16 mouse cellular contexts compared by ENCODE assay signal in genomic region chr14:69556820-69557219, GRCm38 (mm10). TPM values are rescaled to one million over a fixed set of nuclear protein-coding genes. Genes with fewer than 3 reads are reported as not detected.
ATAC-seq lines count a peak whose summit lies in the region.
"Had no signal": no experiment of that assay in that cellular context is flagged by ENCODE, and none has a peak within 500 bp of the region (broad histone marks: within the 10 kb centered on the region; RNA-seq: fewer than 3 reads in every experiment).

No protein-coding gene starts in this region.

- peak; percentile 46 for ATAC-seq in common myeloid progenitor, adult 5-6 weeks (replicated peaks; ENCODE audit: low read depth, poor library complexity, severe bottlenecking)
- peak; percentile 58 for ATAC-seq in granulocyte monocyte progenitor cell, adult 5-6 weeks (replicated peaks; ENCODE audit: poor library complexity, severe bottlenecking)
- ATAC-seq in megakaryocyte, adult 5-6 weeks (ENCODE audit: poor library complexity, severe bottlenecking), result peak; percentile 61
- peak; percentile 43 for ATAC-seq in megakaryocyte progenitor cell, adult 5-6 weeks (replicated peaks; ENCODE audit: poor library complexity)
- 0 out of 2 replicates have a peak, but pooled peaks have one; percentile 19 for ATAC-seq in monocyte, adult 5-6 weeks (replicated peaks; ENCODE audit: insufficient number of reproducible peaks, low FRiP score, low TSS enrichment, poor library complexity, severe bottlenecking)

RNA-seq across cellular contexts. Expression of gene Entpd4b, which starts 1.6 kb away (rescaled TPM):
- 11.1 and 16.2 TPM in 2 replicates for total RNA-seq in common myeloid progenitor, adult 5-6 weeks (2017)
- total RNA-seq in granulocyte monocyte progenitor cell, adult 5-6 weeks (2014; fragmentation: Nextera tagmentation), result 9.1 and 13.7 TPM in 2 replicates
- 7.5 and 10.0 TPM in 2 replicates for total RNA-seq in granulocyte monocyte progenitor cell, adult 5-6 weeks (2017)
- total RNA-seq in megakaryocyte, adult 5-6 weeks (2015), result 2.1 and 2.5 TPM in 2 replicates
- total RNA-seq in megakaryocyte, adult 5-6 weeks (2017), result 1.1 and 2.5 TPM in 2 replicates
- 6.3 and 9.7 TPM in 2 replicates for total RNA-seq in megakaryocyte progenitor cell, adult 5-6 weeks (2015)
- total RNA-seq in megakaryocyte progenitor cell, adult 5-6 weeks (2017), result 8.6 and 10.2 TPM in 2 replicates
- total RNA-seq in monocyte, adult 5-6 weeks (2017), result 9.6 to 14.8 TPM (median 11.2 TPM) in 3 replicates

RNA-seq across cellular contexts. Expression of gene Gm27179, which starts 44.5 kb away (rescaled TPM):
- total RNA-seq in common myeloid progenitor, adult 5-6 weeks (2017), result 0.29 TPM in 1 of 2 replicates, not detected in the other
- not detected in 2 replicates for total RNA-seq in granulocyte monocyte progenitor cell, adult 5-6 weeks (2014; fragmentation: Nextera tagmentation)
- total RNA-seq in granulocyte monocyte progenitor cell, adult 5-6 weeks (2017), result 0.26 TPM in 1 of 2 replicates, not detected in the other
- not detected in 2 replicates for total RNA-seq in megakaryocyte, adult 5-6 weeks (2015)
- total RNA-seq in megakaryocyte, adult 5-6 weeks (2017), result not detected in 2 replicates
- total RNA-seq in megakaryocyte progenitor cell, adult 5-6 weeks (2015), result not detected in 2 replicates
- total RNA-seq in megakaryocyte progenitor cell, adult 5-6 weeks (2017), result not detected in 2 replicates
- not detected in 3 replicates for total RNA-seq in monocyte, adult 5-6 weeks (2017)
- total RNA-seq: adrenal gland, adult 18-20 months; adrenal gland, adult 2 months; adrenal gland, postnatal 10 days; adrenal gland, postnatal 14 days; adrenal gland, postnatal 25 days; adrenal gland, postnatal 36 days; adrenal gland, postnatal 4 days; CH12.LX; ES-E14; G1E; MEL had no signal

RNA-seq across cellular contexts. Expression of gene Gm16867, which starts 53.7 kb away (rescaled TPM):
- total RNA-seq in common myeloid progenitor, adult 5-6 weeks (2017), result 0.49 and 5.1 TPM in 2 replicates
- 5.6 and 10.2 TPM in 2 replicates for total RNA-seq in granulocyte monocyte progenitor cell, adult 5-6 weeks (2014; fragmentation: Nextera tagmentation)
- total RNA-seq in granulocyte monocyte progenitor cell, adult 5-6 weeks (2017), result 5.9 and 7.8 TPM in 2 replicates
- 2.5 and 3.4 TPM in 2 replicates for total RNA-seq in megakaryocyte, adult 5-6 weeks (2015)
- total RNA-seq in megakaryocyte, adult 5-6 weeks (2017), result 1.2 and 1.6 TPM in 2 replicates
- total RNA-seq in megakaryocyte progenitor cell, adult 5-6 weeks (2015), result 5.6 and 7.4 TPM in 2 replicates
- total RNA-seq in megakaryocyte progenitor cell, adult 5-6 weeks (2017), result 8.0 and 11.4 TPM in 2 replicates
- total RNA-seq in monocyte, adult 5-6 weeks (2017), result 5.2 to 8.0 TPM (median 6.4 TPM) in 3 replicates
- total RNA-seq: CH12.LX, ES-E14, MEL had no signal

Comparison
In these comparisons a context has a peak if more than half of its experiments do, and no peak if none do; other contexts are left out.
1. Peak in every context shown above with its lines: ATAC-seq.